Mouse (Mus musculus): ENCODE results near the gene Bcl2.
A peak's percentile ranks its signal among the peaks of the same experiment; 100 is the strongest.

The Bcl2 gene

DNA sequence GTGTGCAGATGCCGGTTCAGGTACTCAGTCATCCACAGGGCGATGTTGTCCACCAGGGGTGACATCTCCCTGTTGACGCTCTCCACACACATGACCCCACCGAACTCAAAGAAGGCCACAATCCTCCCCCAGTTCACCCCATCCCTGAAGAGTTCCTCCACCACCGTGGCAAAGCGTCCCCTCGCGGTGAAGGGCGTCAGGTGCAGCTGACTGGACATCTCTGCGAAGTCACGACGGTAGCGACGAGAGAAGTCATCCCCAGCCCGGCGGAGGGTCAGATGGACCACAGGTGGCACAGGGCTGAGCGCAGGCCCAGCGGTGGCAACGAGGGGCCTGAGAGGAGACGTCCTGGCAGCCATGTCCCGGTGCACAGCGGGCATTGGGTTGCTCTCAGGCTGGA is 1.7 kb downstream of the Bcl2 start:
- DNase-seq = peak; percentile 83

DNA sequence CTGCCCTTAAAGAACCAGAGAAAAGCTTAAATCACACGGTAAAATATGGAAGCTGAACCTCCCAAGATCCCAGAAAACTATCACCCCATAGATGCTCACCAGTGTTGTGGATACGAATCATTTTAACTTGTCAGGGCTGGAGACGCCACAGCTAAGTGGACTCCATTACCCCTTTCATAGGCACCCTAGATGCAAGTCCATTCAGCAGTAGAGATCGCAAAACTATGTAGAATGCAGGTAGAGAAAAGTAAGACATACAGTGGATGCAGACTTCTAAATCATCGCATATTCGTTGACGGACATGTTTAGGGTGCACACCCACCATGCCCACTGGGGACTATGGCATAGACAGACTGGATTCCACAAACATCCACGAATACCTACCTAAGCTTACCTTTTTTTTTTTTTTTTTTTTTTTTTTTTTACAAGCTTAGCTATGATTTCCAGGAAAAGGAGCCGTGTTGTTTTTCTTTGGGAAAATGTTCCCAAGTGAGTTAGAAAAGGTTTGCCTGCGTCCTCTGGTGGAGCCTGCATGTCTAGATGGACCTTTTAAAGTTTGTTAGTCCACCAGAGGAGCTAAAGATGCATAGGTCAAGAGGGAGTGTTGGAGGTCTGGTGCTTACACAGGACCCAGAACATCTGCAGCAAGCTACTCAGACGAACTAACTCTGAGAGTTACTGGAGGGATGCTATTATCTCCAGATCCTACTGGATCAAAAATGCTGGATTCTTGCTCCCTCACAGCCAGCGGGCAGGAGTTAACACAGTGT is 2.5 kb downstream of the Bcl2 start:
- no peak for DNase-seq

DNA sequence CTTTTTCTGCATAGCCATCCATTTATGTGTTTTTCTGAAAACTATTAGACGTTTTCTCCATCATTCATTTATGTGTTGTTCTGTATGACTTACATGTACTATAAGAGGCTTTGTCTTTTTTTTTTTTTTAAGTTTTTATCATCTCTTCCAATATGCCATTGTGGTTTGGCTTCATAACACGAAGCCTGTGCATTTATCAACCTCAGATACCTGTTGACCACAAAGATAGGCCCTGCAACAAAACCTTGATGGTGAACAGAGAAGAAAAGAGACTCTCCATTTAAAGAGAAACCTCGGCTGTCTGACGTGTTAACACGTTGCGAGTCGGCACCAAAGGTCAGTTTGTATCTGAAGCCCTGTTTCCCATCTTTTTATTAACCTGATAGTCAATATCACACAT is 3.9 kb downstream of the Bcl2 start:
- no peak for DNase-seq

DNA sequence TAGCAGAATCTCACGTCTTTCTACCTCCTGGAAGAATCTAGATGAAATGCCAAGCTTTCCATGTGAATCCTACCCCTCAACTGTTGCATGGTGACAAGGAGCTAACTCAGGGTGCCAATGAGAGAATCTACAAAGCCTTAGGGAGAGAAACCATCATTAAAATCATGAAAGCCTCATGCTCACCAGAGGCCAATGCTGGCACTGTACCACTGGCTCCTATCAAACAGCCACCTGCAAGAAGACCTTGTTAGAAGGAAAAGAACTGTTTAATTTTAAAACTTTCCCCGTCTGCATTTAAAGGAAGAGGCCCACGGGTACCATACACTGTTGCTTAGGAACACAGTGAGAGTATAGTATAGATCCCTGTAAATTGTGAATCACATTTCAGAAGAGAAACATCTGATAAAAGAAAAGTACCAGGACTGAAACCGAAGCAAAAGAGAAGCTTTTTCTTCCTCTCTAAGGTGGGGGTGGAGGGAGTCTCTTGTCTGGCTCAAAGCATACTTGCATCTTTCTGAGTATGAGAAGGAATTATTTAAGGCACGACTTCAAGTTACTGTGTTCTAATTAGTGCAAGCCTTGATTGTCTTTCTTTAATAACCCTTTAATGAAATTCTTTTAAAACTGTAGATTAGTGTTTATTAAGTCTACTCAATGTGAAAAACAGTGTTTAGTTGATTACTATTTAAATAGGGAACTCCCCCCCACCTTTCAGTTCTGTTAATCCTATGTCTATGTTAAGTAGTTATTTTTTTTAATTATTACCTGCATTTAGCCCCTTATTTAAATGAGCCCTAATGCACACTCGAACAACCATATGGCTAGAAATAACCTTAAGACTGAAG is 6.8 kb downstream of the Bcl2 start:
- DNase-seq = no peak

DNA sequence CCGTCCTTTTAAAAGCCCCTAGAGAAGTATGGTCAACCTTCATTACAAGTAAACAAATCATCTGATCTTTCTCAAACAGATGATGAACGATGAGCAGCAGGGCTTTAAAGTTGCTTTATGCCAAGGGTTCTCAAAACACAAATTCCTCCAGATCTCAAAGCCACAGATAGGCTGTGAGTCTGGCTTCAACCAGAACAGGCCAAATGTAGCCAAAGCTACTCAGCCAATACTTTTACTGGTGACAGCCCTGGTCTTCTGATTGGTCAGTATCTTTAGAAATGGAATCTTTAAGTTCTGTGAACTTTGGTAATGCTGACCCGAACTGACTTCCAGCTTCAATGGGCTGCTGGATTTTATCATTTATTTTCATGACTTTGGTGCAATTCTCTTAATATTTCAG is 10.9 kb downstream of the Bcl2 start:
- DNase-seq = no peak

DNA sequence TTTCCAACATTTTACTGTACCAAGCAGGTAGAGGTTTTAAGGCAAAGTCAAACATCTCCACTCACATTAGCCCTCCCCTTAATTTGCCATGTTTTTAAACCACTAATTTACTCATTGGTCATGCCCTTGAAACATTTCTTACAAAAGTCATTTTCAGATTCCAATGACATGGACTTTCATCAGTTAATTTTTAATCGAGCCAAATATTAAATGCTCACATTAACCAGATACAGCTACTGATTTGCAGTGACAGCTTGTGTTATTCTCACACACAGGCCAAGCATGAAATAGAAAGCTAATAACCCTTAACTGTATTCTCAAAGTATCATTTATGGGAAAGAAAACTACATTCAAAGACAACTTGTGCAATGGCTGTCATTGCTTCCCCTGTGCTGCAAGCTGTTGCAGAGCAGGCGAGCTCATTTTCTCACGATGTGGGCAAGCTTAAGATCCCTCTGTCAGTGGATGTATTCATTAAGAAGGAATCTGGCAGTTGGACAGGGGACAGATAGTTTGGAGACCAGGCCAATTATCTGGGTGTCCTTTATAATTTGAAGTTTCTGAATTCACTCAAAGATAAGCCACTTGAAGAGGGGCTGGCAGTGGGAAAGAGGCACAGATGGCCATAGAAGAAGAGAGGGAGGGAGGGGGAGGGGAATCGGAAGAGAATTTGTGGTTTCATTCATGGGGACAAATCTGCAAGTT is 11.5 kb downstream of the Bcl2 start:
- peak; percentile 31 for DNase-seq

DNA sequence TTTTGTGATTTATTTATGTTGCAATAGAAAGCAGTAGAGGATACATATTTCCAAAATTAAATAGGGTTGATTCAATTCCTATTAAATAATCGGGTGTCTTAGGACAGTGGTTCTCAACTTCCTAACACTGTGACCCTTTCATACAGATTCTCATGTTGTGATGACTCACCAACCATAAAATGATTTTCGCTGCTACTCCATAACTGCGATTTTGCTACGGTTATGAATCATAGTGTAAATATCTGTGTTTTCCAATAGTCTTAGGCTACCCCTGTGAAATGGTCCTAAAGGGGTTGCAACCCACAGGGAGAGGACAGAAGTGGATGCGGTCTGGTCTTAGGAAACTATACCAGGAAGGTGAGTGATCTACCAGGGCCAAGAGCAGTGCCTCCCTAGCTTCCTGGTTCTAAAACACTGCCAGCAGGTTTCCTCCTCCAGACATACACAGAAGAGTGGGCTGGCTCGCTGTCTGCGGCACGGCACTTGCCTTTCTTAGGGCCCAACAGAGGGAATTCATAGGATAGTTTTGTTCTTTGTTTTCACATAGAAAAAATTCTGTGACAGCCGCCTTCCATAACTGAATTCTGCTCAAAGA is 13.5 kb downstream of the Bcl2 start:
- DNase-seq = no peak

DNA sequence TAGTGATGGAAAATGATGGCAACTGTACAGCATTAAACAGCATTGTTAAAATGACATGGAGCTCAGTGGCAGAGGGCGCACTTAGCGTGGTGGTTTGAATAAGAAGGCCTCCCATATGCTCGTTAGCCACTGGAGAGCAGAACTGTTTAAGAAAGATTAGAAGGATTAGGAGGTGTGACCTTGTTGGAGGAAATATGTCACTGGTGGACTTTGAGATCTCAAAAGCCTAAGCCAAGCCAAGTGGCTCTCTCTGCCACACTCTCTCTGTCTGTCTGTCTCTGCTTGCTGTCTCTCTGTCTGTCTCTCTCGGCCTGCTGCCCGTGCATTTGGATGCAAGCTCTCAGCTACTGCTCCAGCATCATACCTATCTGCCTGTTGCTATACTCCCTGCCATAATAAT is 17.6 kb downstream of the Bcl2 start:
- DNase-seq = no peak

DNA sequence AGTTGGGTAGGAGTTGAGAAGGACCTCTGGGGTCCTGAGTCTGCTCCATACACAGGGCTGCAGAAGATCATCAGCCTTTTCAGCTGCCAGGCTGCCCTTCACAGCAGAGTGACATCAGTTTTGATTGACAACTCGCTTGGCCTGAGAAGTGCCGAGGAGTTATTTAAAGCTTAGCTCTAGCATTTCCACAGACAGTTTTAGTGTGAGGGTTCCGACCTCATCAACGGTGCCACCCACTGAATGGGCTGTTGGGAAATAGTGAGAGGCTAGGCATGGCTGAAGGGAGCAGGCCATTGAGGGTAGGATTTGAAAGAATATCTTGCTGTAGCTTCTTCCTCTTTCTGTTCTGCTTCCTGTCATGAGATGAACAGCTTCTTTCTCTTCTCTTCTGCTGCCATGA is 18.4 kb downstream of the Bcl2 start:
- DNase-seq = no peak

DNA sequence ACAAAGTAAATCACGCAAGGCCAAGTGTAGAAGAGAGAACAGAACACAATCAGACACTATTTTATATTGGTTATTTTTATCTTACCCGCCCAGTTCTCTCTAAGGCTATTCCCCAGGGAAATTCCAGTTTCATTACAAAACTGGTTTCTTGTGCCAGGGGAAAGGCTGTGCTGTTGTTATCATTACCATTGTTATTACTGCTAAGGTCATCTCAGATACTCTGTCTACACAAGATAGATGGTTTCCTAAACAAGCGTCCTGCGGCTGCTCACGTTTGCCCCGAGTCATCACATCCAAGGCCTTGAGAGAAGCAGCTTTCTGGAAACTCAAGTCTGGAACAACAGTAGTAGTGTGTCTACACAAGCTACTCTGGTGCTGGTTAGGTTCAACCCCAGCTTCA is 19.8 kb downstream of the Bcl2 start:
- DNase-seq = peak; percentile 30

DNA sequence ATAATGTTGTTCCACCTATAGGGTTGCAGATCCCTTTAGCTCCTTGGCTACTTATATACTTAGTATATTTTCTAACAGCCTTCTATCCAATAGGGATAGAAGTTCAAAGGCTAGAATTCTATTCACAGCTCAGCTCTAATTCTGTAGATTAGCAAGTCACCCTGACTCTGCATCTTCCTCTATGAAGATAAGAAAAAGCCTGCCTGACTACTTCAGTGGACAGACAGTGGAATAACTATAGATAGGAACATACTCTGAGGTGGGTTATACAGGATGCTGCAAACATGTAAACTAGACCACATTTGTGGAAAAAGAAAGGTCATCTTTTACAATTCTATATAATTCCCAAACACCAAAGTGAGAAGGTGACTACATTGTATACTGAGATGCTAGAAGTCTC is 21.5 kb downstream of the Bcl2 start:
- no peak for DNase-seq

DNA sequence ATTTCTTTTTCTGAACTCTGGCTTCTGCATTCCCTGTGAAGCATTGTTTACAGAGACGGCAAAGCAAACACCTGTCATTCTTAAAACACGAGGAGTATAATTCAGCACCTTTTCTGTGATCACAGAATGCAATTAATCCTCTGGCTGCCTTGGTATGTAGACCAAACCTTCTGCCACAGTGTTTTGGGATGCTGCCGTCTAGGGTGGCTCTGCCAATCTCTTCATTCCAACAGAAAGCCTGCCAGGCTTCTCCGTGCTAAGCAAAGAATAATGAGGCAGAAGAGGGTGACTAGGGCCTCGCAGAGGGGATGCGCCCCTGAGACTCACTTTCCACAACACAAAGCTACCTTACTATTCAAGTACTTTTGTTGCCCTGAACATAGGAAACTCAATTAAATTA is 23.2 kb downstream of the Bcl2 start:
- DNase-seq = no peak

DNA sequence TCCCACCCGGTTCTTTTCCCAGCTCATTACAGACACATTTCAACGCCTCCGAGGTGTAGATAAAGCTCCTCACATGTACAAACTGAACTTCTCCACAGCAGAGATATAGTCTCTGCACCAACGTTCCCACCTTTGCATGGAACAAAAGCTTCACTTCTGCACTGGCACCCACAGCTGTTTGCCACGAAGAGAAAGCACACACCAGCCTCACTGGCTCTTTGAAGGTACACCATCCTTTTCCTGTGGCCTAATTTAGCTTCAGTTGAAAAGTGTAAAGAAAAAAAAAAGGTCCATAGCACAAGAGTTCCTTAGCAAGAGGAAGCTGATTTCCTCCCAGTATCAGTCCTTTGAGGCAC is 25.9 kb downstream of the Bcl2 start:
- DNase-seq = no peak

DNA sequence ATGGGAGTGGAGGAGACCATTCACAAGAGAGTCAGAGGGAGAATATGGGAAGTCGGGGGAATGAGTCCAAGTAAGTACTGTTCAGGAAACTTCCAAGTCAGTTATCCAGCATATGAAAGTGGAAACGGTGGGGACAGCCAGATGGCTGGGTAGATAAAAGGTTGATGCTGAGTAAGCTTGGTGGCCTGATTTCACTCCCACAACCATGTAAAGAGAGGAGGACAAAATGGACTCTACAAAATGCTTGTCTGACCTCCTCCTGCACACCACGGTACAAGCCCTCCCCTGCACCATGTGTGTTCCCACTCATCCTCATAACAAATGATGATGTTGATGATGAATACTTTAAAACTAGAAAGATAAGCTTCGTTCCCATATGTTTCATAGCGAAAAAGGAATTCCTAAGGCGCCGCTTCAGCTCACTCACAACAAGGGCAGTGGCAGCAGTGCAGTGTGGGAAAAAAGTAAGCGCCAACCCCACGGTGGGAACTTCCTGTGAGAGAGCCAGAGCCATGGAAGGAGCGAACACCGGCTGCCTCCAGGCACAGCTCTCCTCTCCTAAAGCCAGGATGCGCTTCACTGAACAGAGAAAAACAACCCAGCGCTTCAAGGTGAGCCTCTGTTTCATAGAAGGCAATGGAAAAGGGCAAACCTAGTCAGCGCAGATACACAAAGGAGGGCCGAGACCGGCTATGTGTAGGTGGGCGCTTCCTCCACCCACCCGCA is 26.5 kb downstream of the Bcl2 start:
- DNase-seq = no peak

DNA sequence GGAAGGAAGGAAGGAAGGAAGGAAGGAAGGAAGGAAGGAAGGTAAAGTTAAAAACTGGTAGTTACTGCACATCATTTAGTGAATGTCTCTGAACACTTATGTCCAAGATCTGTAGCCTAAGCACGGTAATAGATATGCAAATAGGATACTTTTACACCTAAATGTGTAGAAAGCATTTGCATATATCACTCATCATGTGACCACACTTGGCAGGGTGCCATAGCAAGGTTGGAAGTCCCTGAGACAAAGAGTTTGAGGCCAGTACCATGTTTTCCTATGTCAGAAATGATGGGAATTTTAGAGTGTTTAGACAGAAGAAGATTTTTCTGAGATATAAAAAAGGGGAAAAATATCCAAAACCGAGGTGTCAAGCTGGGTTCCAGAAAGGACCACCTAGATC is 28.4 kb downstream of the Bcl2 start:
- no peak for DNase-seq

DNA sequence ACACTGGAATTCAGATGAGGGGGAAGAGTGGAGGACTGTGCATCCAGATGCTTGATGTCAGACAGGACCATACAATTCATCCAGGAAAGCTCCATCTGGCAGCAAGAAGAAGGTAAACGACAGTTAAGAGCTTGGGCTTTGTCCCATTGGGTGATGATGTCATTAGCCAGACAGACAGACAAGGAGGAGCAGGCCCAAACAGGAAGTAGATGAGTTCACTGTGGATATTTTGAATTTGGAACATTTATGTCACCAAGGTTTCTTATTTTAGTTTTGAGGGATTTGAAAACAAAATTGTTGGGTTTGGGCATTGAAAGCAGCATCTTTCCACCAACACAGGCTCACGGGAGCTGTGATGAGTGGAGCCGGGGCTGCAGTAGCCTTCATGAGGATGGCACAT is 29.5 kb downstream of the Bcl2 start:
- peak; percentile 22 for DNase-seq

DNA sequence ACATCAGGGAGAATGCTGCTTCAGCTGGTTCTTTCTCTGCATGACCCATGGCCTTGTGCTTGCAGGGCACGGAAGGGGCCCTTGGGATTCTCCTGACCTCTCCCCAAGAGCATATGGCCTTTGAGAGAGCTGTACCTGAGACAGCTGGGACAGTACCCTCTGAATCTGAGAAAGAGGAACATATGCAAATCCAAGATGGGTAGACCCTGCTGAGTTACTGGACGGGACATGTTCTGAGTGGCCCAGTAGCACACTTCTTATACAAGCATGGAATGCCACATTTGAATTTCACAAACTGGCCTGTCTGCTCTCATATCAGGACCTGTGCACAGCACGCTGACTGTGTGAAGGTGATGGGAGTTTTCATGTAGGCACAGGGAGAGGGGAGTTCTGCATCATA is 31.2 kb downstream of the Bcl2 start:
- no peak for DNase-seq

DNA sequence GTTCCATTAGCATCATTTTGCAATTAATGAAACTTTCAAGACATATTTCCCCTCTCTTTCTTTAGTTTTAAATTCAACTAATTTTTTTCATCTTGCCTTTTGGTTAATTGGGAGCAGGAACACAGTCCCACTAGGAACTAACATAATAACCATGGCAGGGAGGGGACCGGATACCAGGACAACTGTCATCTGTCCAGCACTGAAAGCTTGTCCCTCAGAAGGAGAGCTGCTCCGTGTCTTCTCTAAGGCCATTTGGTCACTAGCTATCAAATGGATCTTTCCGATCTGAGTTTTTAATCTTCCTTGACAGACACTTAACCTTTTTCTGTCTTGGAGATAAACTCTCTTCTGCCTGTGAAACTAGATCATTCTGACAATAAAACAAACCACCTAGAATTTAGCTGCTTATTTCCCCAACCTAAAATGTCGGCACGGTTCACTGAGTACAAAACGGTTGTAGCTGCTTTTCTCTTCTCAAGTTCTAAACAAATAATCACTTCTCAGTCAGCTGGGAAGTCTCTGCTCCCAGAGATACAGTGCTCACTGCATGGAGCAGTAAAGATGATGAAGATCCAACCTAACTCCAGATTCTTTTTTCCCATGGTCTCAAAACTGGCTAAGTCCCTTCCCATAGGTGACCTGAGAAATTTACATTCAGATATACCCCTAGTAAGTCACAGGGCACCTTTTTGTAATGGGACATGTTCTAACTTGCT is 34.1 kb downstream of the Bcl2 start:
- no peak for DNase-seq

DNA sequence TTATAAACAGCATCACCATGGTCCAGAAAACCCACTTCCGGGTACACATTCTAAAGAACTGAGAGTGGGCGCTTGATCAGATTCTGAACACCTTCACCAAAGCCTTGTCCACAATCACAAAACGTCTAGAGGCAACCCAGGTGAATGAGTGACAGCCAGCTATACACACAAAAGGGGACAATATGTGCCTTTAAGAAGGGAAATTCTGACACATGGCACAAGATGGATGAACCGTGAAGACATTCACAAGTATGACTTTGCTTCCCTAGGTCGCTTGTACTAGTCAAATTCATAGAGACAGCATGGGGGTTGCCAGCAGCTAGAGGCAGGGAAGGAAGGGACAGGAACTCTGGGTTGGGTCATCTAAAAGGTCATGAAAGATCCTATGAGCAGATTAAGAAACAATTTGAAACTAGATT is 36.0 kb downstream of the Bcl2 start:
- no peak for DNase-seq

DNA sequence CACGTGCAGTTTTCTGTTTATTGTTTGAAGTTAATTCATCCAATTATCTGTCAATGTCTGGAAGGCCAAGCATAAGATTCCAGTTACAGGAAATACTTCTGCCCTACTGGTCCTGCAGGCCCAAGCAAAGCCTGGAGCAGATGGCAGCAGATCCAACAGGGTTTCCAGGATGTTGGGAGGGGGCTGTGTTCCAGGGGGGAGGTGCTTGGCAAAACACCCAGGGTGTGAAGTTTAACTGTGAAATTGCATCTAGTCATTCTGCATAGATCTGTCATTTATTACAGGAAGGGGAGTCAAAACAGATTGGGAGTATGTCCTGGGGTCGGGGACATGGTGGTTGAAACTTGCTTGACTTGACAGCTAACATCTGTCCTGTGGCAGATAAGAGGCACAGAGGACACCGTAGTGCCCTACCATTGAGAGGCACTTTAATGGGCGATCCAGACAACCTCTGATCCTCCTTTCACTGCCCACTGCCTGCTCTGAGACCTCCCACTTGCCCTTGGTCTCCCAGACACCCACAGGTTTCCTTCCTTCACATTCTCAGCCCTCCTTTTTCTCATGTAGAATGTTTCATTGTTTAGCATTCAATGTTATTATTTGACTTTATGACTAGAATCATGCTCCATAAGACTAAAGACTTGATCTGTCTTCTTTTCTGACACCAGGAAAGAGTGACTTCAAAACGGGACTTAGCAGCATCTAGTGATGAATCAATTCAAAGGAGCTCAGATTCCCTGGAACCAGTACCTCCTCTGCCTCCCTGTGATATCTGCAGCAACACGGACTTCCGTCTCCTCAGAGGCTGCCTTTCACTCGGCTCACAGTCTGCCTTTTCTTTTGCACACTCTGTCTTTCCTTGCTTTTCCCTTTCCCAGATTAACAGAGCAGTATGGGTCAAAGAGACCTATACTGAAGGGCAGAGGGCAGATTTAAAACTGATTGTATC is 47.7 kb downstream of the Bcl2 start:
- peak; percentile 31 for DNase-seq

DNA sequence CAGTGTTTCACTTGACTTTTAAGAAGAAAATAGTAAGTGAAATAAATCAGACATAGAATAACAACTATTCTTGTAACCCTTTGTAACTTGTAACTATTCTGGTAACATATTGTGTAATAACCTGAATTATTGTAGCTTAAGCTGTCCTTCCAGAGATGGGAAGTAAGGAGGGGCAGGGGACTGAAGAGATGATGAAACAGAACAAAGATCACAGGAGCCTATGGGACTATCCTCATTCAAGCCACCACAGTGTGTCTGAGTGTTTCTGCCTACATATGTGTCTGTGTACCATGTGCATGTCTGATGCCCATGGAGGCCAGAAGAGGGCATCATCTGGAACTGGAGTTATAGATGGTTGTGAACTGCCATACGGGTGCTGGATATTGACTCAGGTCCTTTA is 49.1 kb downstream of the Bcl2 start:
- DNase-seq = no peak

All from lung, postnatal 10 days (tissue).